Mouse (Mus musculus) c-Kit-positive CD71-positive TER-119-negative erythroid progenitor cells, embryonic 14.5 days (primary cell): ENCODE results near the gene Tomm40.

Source experiments
- DNase-seq: peaks from one replicate; pipeline ENCODE4 v3.0.0-alpha.2; 2013; ENCODE audit warnings: low read depth

Gene Tomm40

GRCm38 (mm10) chr7:19686521-19686920 is 28.7 kb downstream of the Tomm40 start:
- DNase-seq, result no peak

GRCm38 (mm10) chr7:19685374-19685773 is 29.9 kb downstream of the Tomm40 start:
- no peak for DNase-seq

- DNase-seq, result no peak
Measured at GRCm38 (mm10) chr7:19683771-19684201, 31.5 kb downstream of the Tomm40 start.

GRCm38 (mm10) chr7:19682979-19683378 is 32.3 kb downstream of the Tomm40 start:
- no peak for DNase-seq

- no peak for DNase-seq
Measured at GRCm38 (mm10) chr7:19681202-19681694, 34.0 kb downstream of the Tomm40 start, which contains the start of the genes Gm44805 and Apoc4. TSS of gene Gm44805 (minus strand) at chr7:19681423. TSS of gene Apoc4 (minus strand) at chr7:19681479.

- no peak for DNase-seq
Measured at GRCm38 (mm10) chr7:19680702-19681101, 34.5 kb downstream of the Tomm40 start.

- DNase-seq, result no peak
Measured at GRCm38 (mm10) chr7:19678901-19679300, 36.3 kb downstream of the Tomm40 start.

- DNase-seq, result no peak
Measured at GRCm38 (mm10) chr7:19677872-19678271, 37.4 kb downstream of the Tomm40 start, which contains the start of gene Apoc2. TSS of gene Apoc2 (minus strand) at chr7:19677941.

- no peak for DNase-seq
Measured at GRCm38 (mm10) chr7:19676662-19677061, 38.6 kb downstream of the Tomm40 start.

GRCm38 (mm10) chr7:19675824-19676223 is 39.4 kb downstream of the Tomm40 start:
- no peak for DNase-seq

- no peak for DNase-seq
Measured at GRCm38 (mm10) chr7:19673083-19673699, 42.0 kb downstream of the Tomm40 start.

GRCm38 (mm10) chr7:19671511-19671910 is 43.7 kb downstream of the Tomm40 start:
- DNase-seq, result no peak

- peak; percentile 93 for DNase-seq
Measured at GRCm38 (mm10) chr7:19668947-19669721, 46.1 kb downstream of the Tomm40 start.

- no peak for DNase-seq
Measured at GRCm38 (mm10) chr7:19667434-19667833, 47.8 kb downstream of the Tomm40 start.

- no peak for DNase-seq
Measured at GRCm38 (mm10) chr7:19666750-19667149, 48.5 kb downstream of the Tomm40 start.

GRCm38 (mm10) chr7:19664955-19665841 is 50.0 kb downstream of the Tomm40 start, which contains the start of gene Clptm1:
TSS of gene Clptm1 (minus strand) at chr7:19665033.
- DNase-seq, result peak; percentile 96

GRCm38 (mm10) chr7:19664455-19664954 is 50.7 kb downstream of the Tomm40 start:
- DNase-seq, result no peak

GRCm38 (mm10) chr7:19663940-19664339 is 51.3 kb downstream of the Tomm40 start:
- no peak for DNase-seq

- no peak for DNase-seq
Measured at GRCm38 (mm10) chr7:19652614-19653013, 62.6 kb downstream of the Tomm40 start.
